Mouse (Mus musculus): ENCODE results near the gene Mag.
"Not testable (repeated sequence)": the region's sequence is repeated elsewhere in the genome, so short reads cannot be mapped to it uniquely, and the experiment has no call there.

The Mag gene

DNA sequence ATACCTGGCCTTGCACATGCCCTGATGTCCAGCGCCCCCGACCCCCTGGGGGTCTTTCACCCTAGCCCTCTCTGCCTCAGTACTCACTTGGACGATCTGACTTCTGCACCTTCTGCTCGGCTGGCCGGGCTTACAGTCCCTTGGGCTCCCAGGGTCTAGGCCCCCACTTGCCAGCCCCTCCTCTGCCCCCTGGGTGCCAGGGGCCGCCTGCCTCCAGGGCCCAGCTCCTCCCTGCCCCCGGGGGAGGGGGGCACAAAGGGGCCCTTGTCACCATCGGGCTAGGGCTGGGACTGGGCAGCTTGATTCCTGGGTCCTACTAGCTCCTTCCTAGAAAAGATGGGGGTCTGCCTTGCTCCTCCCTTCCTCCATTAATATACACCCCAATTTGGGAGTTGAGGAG is at the start of gene Mag:
Gene Mag, minus strand, starts transcription at position 142 of the 400 bp plus-strand sequence.
- no peak for DNase-seq

DNA sequence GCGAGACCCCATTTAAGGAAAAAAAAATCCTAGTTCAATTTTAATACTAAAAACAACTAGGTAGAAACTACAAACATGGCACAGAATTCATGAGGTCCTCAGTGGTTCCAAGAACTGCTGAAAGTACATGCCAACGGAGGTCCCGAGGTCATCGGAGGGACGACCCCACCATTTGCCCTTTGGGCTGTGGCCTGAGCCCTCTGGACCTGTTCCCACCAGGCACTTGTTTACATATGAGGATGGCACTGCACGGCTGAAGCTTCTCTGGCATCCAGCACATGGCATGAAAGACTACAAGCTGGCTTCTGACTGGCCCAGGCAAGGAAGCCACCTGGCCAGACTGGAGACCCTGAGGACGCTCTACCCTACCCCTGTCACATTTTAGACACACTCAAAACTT is 49.7 kb upstream of the Mag start:
- no peak for DNase-seq

DNA sequence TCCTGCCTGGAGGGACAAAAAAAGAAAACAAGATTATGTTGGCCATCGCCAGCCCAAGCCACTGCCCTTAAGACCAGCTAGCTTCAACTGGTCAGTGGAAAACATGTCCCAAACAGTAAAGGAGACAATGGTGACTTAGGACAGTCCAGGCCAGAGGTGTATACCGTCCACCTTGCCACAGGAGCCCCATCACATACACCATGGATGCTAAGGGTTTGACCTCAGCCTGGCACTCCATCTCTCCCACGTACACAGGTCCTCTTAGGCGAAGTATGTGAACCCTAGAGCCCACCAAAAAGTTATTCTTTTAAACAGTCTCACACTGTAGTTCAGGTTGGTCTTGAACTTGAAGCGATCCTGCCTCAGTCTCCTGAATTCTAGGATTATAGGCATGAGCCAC is 48.2 kb upstream of the Mag start:
- no peak for DNase-seq

DNA sequence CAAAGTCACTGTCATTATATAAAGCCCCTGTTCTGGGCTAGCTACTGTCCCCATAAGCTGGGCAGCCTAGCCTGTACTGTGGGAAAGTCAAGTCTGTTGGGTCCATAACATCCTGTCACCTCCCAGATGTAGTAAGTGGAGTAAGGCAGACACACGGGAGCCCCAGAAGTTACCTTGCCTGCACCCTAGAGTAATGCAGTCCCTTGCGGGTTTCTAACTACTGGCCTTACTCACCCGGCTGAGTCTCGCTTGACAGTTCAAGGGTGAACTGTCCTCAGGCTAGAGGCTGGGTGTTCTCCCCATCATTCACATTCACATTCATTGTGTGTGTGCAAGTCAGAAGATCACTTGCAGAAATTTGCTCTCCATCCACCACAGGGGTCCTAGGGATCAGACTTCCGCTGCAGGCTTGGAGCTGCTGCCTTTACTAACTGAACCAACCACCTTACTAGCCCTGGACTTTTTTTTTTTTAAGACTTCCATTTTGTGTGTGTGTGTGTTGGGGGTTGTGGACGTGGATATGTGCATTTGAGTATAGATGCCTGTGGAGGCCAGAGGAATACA is 45.2 kb upstream of the Mag start:
- DNase-seq, result no peak

DNA sequence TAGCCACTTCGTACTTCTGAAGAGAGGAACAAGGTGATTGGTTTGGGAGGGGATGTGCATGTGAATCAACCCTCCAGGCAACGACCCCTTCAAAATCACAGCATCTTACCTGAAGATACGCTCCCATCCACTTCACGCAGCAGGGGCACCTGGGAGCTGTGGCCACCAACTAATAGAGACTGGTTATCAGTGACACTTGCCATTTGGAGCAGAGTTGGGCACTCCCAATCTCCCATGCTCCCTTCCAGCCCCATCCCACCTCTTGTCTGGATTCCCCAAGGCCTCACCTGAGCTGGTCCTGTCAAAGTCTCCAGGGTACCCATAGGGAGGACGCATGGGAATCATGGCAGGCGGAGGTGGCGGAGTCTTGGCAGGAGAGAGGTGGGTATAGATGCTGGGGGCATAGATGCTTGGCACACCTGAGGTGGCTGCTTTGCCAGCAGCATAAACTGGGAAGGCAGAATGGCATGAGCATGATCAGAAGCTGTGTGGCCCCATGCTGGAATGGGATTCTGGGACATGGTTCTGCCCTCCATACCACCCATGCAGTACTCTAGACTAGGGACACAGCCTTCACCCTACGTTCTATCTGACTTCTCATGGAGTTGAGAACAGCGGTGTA is 44.3 kb upstream of the Mag start:
- DNase-seq, result peak in 1 of 2 experiments; percentile 29

DNA sequence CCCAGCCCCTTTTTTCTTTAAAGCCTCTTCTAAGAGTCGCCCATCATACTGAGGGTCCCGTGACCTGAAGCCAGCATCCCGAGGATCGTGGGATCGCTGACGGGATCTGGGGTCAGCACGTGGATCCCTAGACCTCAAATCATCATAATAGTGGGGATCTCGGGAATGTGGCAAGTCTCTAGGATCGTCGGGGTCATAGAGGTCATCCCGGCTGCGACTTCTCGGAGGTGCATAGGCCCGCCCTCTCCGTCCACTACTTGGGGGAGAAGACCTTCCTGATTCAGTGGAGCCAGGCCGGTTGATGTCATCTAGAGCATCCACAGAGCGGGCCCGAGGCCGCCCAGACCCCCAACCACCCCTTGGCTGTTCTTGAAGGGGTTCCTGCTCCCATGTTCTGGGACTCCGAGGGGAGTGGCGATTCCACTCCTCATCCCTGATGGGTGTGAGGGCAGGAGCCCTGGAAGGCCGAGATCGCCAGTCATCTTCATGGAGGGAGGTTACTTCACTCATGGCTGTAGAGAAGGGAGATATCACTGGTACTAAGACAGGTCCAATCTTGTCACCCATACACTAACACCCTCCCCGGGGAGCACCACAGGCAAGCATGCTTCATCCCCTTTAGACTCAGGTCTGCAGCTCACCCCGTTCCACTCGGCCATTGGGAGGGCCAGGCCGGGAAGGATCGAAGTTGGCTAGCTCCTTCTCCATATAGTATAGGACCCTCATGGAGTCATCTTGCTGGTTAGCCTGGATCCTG is 43.6 kb upstream of the Mag start:
- DNase-seq, result peak; percentile 31 to 50

DNA sequence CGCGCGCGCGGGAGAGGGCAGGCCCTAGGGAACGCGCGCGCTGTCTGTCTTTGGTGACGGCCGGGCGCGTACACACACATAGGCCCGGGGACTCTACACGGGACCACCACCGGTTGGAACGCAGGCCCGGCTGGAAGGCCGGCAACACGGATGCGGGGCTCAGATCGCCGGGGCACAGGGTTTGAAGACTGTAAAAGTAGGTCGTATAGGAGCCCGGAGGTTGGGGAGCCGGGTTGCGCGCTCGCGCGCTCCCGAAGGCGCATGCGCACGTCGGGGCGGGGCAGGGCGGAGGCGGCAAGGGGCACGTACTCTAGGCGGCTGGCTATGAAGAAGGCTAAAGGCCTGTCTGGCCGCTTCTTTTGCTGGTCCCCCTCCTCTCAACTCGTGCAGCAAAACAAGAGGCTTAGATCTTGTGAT is 42.7 kb upstream of the Mag start:
- DNase-seq, result peak; percentile 93 to 96

DNA sequence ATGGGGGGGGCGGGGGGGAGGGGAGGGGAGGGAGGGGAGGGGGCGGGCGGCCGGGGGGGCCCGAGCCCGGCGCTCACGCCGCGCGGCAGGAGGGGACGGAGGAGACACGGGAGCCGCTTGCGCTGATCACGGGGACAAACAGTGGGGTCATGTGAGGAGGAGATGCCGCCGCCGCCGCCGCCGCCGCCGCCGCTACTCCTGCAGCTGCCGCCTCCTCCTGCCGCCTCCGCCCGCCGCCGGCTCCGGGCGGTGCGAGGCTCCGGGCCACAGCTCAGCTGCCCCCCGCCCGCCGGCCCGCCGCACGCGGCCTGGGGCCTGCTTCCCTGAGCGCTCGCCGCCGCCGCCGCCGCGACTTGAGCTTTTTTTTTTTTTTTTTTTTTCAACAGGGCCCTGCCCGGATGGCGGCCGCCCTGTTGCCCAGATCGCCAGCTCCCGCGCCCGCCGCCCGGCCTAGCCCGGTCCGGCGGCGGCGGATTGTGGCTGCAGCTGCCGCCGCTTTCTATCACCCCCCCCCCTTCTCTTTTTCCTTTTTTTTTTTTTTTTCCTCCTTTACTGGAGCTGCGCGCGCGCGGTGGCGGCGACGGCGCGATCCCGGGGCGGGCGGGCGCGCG is 42.2 kb upstream of the Mag start, which contains the start of gene Usf2:
Gene Usf2, minus strand, starts transcription at position 48 of the 611 bp plus-strand sequence.
- peak; percentile 85 to 89 for DNase-seq

DNA sequence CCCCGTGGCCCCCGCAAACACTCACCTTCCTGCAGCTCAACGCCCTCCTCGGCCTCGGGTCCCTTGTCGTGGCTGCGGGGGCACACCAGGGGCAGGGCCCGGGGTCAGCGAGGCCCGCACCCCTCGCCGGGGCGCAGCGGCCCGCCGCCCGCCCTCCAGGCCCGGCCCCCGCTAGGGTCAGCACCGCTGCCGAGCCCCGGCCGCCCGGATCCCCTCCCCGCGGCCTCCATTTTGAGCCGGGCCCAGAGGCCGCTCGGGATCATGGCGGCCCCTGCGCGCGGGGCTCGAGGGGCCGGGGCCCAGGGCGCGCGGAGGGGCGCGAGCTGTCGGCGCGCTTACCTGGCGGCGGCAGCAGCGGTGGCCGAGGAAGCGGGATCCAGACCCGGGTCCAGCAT is 41.7 kb upstream of the Mag start:
- no peak for DNase-seq

DNA sequence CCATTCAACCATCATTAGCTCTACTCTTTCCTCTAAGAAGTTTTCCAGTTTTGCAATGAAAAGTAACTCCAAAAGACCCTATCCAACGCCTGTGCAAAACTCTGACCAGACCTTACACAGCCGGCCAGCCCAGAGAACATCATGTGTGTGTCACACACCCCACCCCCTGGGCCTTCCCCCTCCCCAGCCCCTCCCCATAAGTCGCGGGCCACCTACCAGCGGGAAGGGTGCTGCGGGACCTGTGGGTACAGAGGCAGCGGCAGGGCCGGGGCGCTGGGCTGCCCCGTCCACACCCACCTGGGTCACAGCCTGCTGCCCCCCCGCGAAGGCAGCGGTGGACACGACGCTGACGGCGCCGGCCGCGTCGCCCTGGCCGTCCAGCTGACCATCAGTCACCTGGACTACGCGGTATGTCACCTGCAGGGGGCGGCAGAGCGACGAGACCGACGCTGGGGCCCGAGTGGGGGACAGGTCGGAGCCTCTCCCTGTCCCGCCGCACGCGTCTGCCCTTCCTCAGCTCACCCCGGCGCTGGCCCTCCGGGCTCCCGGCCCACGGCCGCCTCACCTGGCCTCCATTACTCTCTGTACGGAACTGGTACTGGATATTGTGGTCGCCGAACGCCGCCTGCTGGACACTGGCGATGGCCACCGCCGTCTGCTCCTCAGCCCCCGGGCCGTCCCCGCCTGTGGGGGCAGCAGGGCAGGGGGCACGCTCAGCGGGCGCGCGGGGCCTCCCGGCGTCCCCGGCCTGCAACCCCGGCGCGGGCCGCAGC is 41.1 kb upstream of the Mag start:
- DNase-seq, result peak; percentile 91 to 97

DNA sequence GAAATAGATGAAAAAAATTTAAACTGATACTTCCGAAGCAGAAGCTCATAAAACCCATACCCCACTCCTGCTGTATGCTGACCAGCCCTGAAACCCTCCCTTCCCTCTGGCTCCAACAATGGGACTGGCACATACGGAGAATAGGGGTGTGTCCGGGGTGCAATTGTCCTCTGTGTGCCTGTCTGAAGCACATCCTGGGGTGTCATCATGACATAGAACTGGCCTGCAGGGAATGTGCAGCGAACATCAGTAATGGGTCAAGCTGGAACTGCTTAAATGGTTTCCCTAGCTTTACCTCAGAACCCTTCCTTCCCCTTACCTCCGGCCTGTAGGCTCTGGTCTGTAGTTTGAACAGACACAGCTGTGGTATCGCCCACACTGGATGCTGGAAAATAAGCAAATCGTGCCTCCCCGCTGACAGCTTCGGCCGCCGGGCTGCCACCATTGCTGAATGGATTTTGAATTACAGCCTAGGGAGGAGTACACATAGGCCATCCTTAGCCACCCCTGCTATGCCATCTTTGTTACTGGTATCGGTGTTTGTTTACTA is 40.4 kb upstream of the Mag start:
- DNase-seq, result no peak

DNA sequence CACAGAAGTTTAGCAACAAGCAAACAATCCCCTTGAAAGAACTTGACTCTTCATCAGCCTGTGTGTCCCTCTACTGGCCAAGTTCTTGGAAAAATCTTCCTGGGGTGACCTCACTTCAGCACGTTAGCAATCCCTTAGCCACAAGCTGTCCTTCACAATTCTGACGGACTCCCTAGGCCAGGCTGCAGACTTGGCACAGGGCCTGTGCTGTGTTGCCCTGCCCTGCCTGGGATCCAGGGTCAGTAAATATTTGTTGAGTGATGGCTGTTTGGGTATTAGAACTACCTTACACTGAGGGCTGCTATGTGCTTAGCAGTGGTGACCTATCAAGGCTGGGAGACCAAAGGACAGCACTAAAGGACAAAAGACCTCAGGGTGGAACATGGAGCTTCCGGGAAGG is 39.4 kb upstream of the Mag start:
- no peak for DNase-seq

DNA sequence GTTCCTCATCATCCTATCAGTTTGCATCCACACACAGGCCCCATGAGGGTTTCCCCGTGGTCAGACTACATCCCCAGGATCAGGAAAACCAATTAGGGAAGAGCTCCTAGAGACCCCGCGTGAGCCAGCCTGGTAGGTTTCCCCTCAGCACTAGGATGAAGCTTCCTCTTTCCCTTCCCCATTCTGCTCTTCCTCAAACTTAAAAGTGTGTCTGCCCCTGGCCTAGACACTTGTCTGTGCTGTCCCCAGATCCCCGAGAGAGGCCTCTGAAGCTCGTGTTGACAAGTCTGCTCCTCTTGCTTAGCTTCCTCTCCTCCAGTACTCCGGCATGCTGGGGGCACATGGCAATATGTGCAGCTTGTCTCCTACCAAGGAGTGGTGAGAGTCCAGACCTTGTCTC is 38.8 kb upstream of the Mag start:
- DNase-seq, result no peak

DNA sequence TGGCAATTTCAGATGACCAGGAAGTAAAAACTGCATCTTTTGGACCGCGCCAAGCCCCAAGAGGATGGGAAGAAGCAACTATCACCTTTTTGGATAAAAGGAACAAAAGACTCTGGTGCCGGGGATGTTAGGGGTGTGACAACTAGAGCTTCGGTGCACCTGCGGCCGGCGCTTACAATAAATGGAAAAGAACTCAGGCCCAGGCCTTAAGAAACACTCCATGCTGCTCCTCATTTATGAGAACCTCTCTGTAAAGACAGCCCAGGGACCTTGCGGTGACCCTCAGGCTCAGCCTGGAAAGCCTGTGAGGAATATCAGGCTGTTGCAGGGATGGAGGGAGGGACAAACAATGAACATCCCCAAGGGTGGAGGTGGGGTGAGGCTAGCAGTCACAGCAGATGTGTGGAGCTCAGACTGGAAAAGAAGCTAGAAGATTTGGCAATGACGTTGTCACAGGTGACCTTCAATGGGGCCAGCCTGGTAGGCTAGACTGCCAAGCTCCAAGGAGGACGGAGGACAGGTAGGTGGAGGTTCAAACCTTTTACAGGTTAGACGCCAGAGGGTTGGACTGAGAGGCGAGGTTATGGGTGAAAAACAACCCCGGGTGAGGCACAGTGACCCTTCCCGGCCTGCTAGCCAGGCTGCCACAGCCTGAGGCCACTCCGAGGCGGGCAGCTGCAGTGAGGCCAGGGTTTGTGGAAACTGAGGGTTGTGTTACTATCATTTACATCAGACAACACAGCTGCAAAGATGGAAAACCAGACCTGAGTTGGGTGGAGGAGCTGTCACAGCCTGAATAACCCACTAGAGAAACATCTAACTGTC is 38.0 kb upstream of the Mag start:
- no peak for DNase-seq

DNA sequence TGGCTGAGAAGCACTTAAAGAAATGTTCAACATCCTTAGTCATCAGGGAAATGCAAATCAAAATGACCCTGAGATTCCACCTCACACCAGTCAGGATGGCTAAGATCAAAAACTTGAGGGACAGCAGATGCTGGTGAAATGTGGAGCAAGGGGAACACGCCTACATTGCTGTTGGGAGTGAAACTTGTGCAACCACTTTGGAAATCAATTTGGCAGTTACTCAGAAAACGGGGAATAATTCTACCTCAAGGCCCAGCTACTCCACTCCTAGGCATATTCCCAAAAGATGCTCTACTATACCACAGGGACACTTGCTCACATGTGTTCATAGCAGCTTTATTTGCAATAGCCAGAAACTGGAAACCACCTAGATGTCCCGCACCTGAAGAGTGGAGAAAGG is 35.2 kb upstream of the Mag start:
- not testable (repeated sequence) for DNase-seq

DNA sequence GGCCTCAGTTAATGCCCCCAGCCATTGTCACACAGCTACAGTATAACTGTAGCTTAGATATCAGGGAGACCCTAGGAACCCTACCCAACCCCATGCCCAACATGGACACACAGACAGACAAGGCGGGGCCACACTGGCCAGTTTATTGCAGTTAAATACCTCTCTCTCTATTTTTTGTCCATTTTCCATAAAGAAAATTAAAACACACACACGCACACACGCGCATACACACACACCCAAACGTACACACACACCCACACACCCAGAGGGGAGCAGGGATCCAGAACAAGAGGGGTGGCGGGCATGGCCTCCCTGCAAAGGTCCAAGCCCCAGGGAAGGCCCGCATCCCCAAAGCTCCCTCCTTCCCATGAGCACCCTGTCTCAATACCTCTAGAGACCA is 31.2 kb upstream of the Mag start:
- DNase-seq, result no peak

DNA sequence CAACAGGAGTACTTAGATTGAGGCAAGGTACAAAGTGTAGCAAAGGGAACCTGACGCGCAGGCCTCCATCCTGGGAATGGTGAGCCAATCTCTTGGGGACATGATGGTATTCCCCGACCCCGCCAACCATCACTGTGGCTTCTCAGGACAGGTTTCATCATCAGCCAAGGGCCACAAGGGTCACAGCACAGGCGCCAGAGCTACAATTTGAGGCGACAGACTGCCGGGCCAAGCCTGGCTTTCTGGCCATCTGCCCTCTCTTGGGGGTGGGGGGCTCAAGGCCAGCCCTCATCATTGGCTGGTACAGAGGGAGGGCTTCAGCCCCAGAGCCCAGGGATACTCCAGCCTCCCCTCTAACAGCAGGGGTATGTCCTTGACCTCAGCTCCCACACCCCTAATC is 30.8 kb upstream of the Mag start:
- DNase-seq, result peak; percentile 58 to 61

DNA sequence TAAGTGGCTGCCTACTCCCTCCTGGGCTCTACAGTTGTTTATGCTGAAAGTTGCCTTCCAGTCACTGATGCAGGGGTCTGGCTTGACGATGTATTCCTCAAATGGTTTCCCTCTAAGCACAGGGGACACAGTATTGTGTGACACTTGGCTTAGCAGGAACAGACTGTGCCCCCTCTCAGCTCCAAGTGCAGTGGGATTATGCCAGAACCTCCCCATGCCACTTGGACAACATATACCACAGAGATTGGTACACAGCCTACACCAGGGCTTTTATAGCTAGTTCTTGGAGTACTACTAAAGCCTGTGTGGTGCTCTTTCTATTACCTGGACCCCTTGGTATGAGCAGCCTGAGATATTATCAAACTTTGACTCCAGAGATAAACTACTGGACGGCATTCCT is 30.0 kb upstream of the Mag start:
- DNase-seq, result peak; percentile 45 to 55

DNA sequence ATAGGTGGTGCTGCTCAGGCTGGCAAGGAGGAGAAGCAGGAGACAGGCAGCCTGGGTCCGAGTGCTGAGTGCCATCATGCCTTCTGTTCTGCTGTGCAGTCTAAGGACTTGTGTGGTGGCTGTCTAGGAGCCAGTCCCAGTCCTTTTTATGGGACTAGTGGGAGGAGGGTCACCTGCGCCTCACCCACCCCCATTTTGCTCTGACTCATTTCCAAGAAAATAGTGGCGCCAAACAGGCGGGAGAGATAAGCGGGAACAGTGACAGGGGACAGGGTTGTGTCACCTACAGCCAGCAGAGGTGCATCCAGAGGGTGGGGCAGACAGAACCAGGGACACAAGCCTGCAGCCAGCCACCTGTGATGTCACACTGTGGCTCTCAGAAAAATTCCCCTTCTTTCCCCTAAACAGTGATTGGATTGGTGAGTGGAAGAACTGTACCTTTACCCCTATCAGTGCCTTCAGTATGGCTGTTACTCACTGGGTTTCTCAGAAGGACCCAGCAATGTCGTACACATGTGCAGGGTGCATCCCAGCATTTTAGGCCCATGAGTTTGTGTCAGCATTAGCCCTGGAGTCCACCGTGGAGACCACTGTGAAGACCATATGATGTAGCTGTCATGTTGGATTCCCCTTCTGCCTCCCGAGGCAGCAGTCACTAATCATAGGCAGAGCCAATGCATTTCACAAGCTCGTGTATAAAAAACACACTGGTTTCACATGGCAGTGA is 29.4 kb upstream of the Mag start, which contains the start of gene Hamp:
Gene Hamp, minus strand, starts transcription at position 124 of the 727 bp plus-strand sequence.
- no peak for DNase-seq

DNA sequence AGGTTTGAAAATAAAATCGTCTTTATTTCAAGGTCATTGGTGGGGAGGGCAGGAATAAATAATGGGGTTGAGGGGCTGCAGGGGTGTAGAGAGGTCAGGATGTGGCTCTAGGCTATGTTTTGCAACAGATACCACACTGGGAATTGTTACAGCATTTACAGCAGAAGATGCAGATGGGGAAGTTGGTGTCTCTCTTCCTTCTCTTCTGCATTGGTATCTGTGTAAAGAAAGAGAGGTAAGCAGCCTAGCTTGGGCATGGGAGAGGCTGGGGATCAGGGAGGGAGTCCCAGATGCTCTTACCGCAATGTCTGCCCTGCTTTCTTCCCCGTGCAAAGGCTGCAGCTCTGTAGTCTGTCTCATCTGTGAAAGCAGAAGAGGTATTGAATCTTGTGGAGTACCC is 27.7 kb upstream of the Mag start:
- DNase-seq, result not testable (repeated sequence)

DNA sequence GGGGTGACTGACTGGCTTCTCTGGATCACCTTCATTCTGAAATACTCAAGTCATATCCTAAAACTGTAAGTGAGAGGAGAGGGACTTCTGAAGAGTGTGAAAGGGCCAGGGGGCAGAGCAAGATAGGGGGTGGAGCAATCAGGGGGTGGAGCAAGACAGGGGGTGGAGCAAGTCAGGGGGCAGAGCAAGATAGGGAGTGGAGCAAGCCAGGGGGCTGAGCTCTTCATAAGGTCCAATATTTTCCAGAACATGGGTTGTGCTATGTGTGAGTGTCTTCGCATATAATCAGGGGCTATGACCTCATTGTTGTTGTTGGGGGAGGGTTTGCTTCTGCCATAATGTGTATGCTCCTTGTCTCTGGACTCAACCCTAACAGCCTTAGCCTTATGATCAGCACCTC is 25.4 kb upstream of the Mag start:
- not testable (repeated sequence) for DNase-seq

Data from cerebellum, postnatal 14 days (tissue).